Mouse (Mus musculus) lung, adult 2 months (tissue): ENCODE data around the gene Gm17364. TPM values are rescaled to one million over a fixed set of nuclear protein-coding genes. Genes with fewer than 3 reads are reported as not detected.

Experiments used
- DNase-seq: peaks from one replicate; pipeline ENCODE4 v3.0.0; 2022
- H3K4me1 ChIP-seq: fragments of 200-500 bp; 2 replicates; pipeline ENCODE4 v1.6.1; 2011; ENCODE audit warnings: low read length; ENCODE audit not compliant: control insufficient read depth, insufficient read depth
- H3K4me3 ChIP-seq: fragments of 200-500 bp; replicated peaks from 2 replicates; pipeline ENCODE3; 2011; ENCODE audit warnings: low read depth, mild to moderate bottlenecking, control low read depth, low read length; ENCODE audit errors: extremely low read depth
- CTCF ChIP-seq: fragments of 200-500 bp; IDR thresholded peaks from 2 replicates; pipeline ENCODE4 v1.5.1; 2011; ENCODE audit warnings: mild to moderate bottlenecking, low read length, control low read depth; ENCODE audit not compliant: insufficient read depth
- POLR2A ChIP-seq: fragments of 200-500 bp; IDR thresholded peaks from 2 replicates; pipeline ENCODE4 v1.6.1; 2011; ENCODE audit warnings: low read depth, mild to moderate bottlenecking, control low read depth, low read length, borderline replicate concordance; ENCODE audit errors: extremely low read depth
- WGBS: fragments of 180-500 bp; shearing (Covaris S2); methylation state at CpG from one replicate; pipeline ENCODE4 v1.1.7; 2018; 5-methylcytosine and 5-hydroxymethylcytosine counted together
- polyA plus RNA-seq: library from polyadenylated mRNA; depleted of rRNA; stranded (reverse); fragments of >200 nt; gene quantifications from 2 replicates; pipeline ENCODE4 v1.2.3, GENCODE M21; 2012; rRNA removed

The Gm17364 gene
- polyA plus RNA-seq, 1 experiment, result not detected

- WGBS, result 33% methylated on average over 5 of the region's 5 CpGs
- no peak for DNase-seq
- H3K4me3 ChIP-seq, result no peak overlapping the region
- TF ChIP-seq CTCF (no peak), POLR2A (no peak)
- no peaks in the 10 kb centered on the region for H3K4me1 ChIP-seq
Observed at GRCm38 (mm10) chr13:41226513-41226912, 47.3 kb downstream of the Gm17364 start.

Other genes with a start within 250 kb of the Gm17364 start
- gene Mak, start 194.3 kb downstream of the Gm17364 start, polyA plus RNA-seq, result 2.8 and 4.1 TPM in 2 replicates
- 0.05 TPM in 1 of 2 replicates, not detected in the other for gene Gcm2, start 162.9 kb downstream of the Gm17364 start, polyA plus RNA-seq
- not detected in 2 replicates for gene Sycp2l, start 159.7 kb downstream of the Gm17364 start, polyA plus RNA-seq
- gene Elovl2, start 53.6 kb downstream of the Gm17364 start, polyA plus RNA-seq, result 0.03 and 0.08 TPM in 2 replicates
- 5.7 and 6.5 TPM in 2 replicates for gene Smim13, start 24.1 kb downstream of the Gm17364 start, polyA plus RNA-seq
- 49.2 and 60.8 TPM in 2 replicates for gene Nedd9, start 213.4 kb upstream of the Gm17364 start, polyA plus RNA-seq